Mouse (Mus musculus) bone marrow macrophage, adult 2 months (primary cell): ENCODE measurements around the gene H2-M2.

Source experiments
- CTCF ChIP-seq: IDR thresholded peaks from 2 replicates; pipeline ENCODE4 v1.5.1; 2012; ENCODE audit warnings: low read depth, mild to moderate bottlenecking, low read length, moderate library complexity
- POLR2A ChIP-seq: IDR thresholded peaks from 2 replicates; pipeline ENCODE4 v1.6.1; 2012; ENCODE audit warnings: mild to moderate bottlenecking, low read depth, low read length, borderline replicate concordance

GRCm38 (mm10) chr17:37507730-37508129, 24.4 kb upstream of the H2-M2 start, which contains the start of gene Olfr111:
- TF ChIP-seq POLR2A (no peak), CTCF (no peak)
